Mouse (Mus musculus) midbrain, embryonic 15.5 days (tissue): Measurements from ENCODE around the gene Tmem236. TPM values are rescaled to one million over a fixed set of nuclear protein-coding genes. Genes with fewer than 3 reads are reported as not detected.

Experiments used
- ATAC-seq: fragments of 200-750 bp; cut with Nextera tagmentation; replicated peaks from 2 replicates; pipeline ENCODE4 v1.8.0; 2017; ENCODE audit warnings: moderate TSS enrichment
- H3K27ac ChIP-seq: fragments of 300-500 bp; sonication (generic); 2 replicates; pipeline ENCODE4 v1.5.1; 2015; ENCODE audit warnings: mild to moderate bottlenecking, inconsistent platforms
- H3K27me3 ChIP-seq: fragments of 300-500 bp; sonication (generic); replicated peaks from 2 replicates; pipeline ENCODE4 v1.6.1; 2015; ENCODE audit warnings: inconsistent platforms
- H3K36me3 ChIP-seq: fragments of 300-500 bp; sonication (generic); replicated peaks from 2 replicates; pipeline ENCODE4 v1.6.1; 2015; ENCODE audit warnings: inconsistent platforms
- H3K4me1 ChIP-seq: fragments of 300-500 bp; sonication (generic); 2 replicates; pipeline ENCODE4 v1.6.1; 2015; ENCODE audit warnings: inconsistent platforms
- H3K4me2 ChIP-seq: fragments of 300-500 bp; sonication (generic); 2 replicates; pipeline ENCODE4 v1.6.1; 2015; ENCODE audit warnings: inconsistent platforms, mild to moderate bottlenecking, moderate library complexity
- H3K4me3 ChIP-seq: fragments of 300-500 bp; sonication (generic); 2 replicates; pipeline ENCODE4 v1.5.1; 2015; ENCODE audit warnings: mild to moderate bottlenecking, inconsistent platforms
- H3K9ac ChIP-seq: fragments of 300-500 bp; sonication (generic); 2 replicates; pipeline ENCODE4 v1.6.1; 2015; ENCODE audit warnings: mild to moderate bottlenecking, inconsistent platforms
- H3K9me3 ChIP-seq: fragments of 300-500 bp; sonication (generic); 2 replicates; pipeline ENCODE4 v1.6.1; 2016; ENCODE audit warnings: inconsistent platforms
- WGBS: fragments of 180-500 bp; shearing (Covaris S2); methylation state at CpG from one replicate; pipeline ENCODE4 v1.1.7; 2015; ENCODE audit warnings: mixed read lengths; 5-methylcytosine and 5-hydroxymethylcytosine counted together
- polyA plus RNA-seq: library from polyadenylated mRNA; unstranded; fragments of >200 nt; fragmentation: Nextera tagmentation; extraction: Ambion mirVana; gene quantifications from 2 replicates; pipeline ENCODE4 v1.2.1, GENCODE M21; 2015

Tmem236 gene
- 0.06 and 0.12 TPM in 2 replicates for polyA plus RNA-seq

GRCm38 (mm10) chr2:14174334-14174733, at the start of gene Tmem236:
Tmem236 (plus strand) TSS chr2:14174523.
- 69% methylated on average over 3 of the region's 3 CpGs for WGBS
- Histone ChIP-seq H3K27ac (no peak within 1 kb of the TSS), H3K9me3 (no peaks in the 10 kb centered on the region), H3K4me3 (no peak within 1 kb of the TSS), H3K36me3 (no peaks in the 10 kb centered on the region), H3K4me1 (no peaks in the 10 kb centered on the region), H3K4me2 (no peak within 1 kb of the TSS), H3K9ac (no peak within 1 kb of the TSS), H3K27me3 (no peaks in the 10 kb centered on the region)
- no peak for ATAC-seq

GRCm38 (mm10) chr2:14126387-14126786, 47.9 kb upstream of the Tmem236 start:
- Histone ChIP-seq H3K9me3 (no peaks in the 10 kb centered on the region), H3K4me3 (no peak overlapping the region), H3K4me1 (no peaks in the 10 kb centered on the region), H3K36me3 (peaks cover 19% of the 10 kb centered on the region; the same call in 1 of the 2 replicates), H3K9ac (no peak overlapping the region), H3K27me3 (no peaks in the 10 kb centered on the region), H3K27ac (no peak overlapping the region), H3K4me2 (no peak overlapping the region)
- WGBS: 92% methylated on average over 6 of the region's 6 CpGs
- ATAC-seq: no peak

GRCm38 (mm10) chr2:14127629-14128028, 46.7 kb upstream of the Tmem236 start:
- no peak overlapping the region for H3K4me2 ChIP-seq
- no peak for ATAC-seq
- H3K9ac ChIP-seq: no peak overlapping the region
- no peaks in the 10 kb centered on the region for H3K27me3 ChIP-seq
- H3K27ac ChIP-seq: no peak overlapping the region
- H3K36me3 ChIP-seq: peaks cover 19% of the 10 kb centered on the region; the same call in 1 of the 2 replicates
- no peaks in the 10 kb centered on the region for H3K9me3 ChIP-seq
- no peak overlapping the region for H3K4me3 ChIP-seq
- 33% methylated on average over 3 of the region's 3 CpGs for WGBS
- H3K4me1 ChIP-seq: no peaks in the 10 kb centered on the region

- no peak overlapping the region for H3K4me2 ChIP-seq
- no peak overlapping the region for H3K9ac ChIP-seq
- no peaks in the 10 kb centered on the region for H3K9me3 ChIP-seq
- 91% methylated on average over 12 of the region's 12 CpGs for WGBS
- no peak overlapping the region for H3K27ac ChIP-seq
- ATAC-seq: no peak
- no peaks in the 10 kb centered on the region for H3K27me3 ChIP-seq
- peaks cover 15% of the 10 kb centered on the region; the same call in 1 of the 2 replicates for H3K36me3 ChIP-seq
- H3K4me1 ChIP-seq: no peaks in the 10 kb centered on the region
- H3K4me3 ChIP-seq: no peak overlapping the region
Measured at GRCm38 (mm10) chr2:14130641-14131339, 43.5 kb upstream of the Tmem236 start.

- Histone ChIP-seq H3K4me1 (no peaks in the 10 kb centered on the region), H3K4me2 (no peak overlapping the region), H3K4me3 (no peak overlapping the region), H3K9me3 (no peaks in the 10 kb centered on the region), H3K27ac (no peak overlapping the region), H3K27me3 (no peaks in the 10 kb centered on the region), H3K36me3 (peaks cover 15% of the 10 kb centered on the region; the same call in 1 of the 2 replicates), H3K9ac (no peak overlapping the region)
- 98% methylated on average over 4 of the region's 4 CpGs for WGBS
- no peak for ATAC-seq
Measured at GRCm38 (mm10) chr2:14132468-14133326, 41.6 kb upstream of the Tmem236 start.

- no peak for ATAC-seq
- H3K36me3 ChIP-seq: peaks cover 3% of the 10 kb centered on the region; the same call in 1 of the 2 replicates
- no peak overlapping the region for H3K4me3 ChIP-seq
- no peaks in the 10 kb centered on the region for H3K27me3 ChIP-seq
- H3K9ac ChIP-seq: no peak overlapping the region
- no peak overlapping the region for H3K27ac ChIP-seq
- no peak overlapping the region for H3K4me2 ChIP-seq
- H3K4me1 ChIP-seq: no peaks in the 10 kb centered on the region
- WGBS: 63% methylated on average over 3 of the region's 3 CpGs
- no peaks in the 10 kb centered on the region for H3K9me3 ChIP-seq
Measured at GRCm38 (mm10) chr2:14136906-14137305, 37.4 kb upstream of the Tmem236 start.

- H3K27ac ChIP-seq: no peak overlapping the region
- H3K4me2 ChIP-seq: no peak overlapping the region
- H3K4me1 ChIP-seq: no peaks in the 10 kb centered on the region
- 82% methylated on average over 6 of the region's 6 CpGs for WGBS
- no peak overlapping the region for H3K9ac ChIP-seq
- H3K27me3 ChIP-seq: no peaks in the 10 kb centered on the region
- H3K36me3 ChIP-seq: peaks cover 5% of the 10 kb centered on the region; the same call in 1 of the 2 replicates
- ATAC-seq: no peak
- H3K9me3 ChIP-seq: no peaks in the 10 kb centered on the region
- no peak overlapping the region for H3K4me3 ChIP-seq
Measured at GRCm38 (mm10) chr2:14139590-14139989, 34.7 kb upstream of the Tmem236 start.

GRCm38 (mm10) chr2:14140044-14140443, 34.3 kb upstream of the Tmem236 start:
- Histone ChIP-seq H3K36me3 (peaks cover 8% of the 10 kb centered on the region; the same call in 1 of the 2 replicates), H3K9ac (no peak overlapping the region), H3K27ac (no peak overlapping the region), H3K4me2 (no peak overlapping the region), H3K27me3 (no peaks in the 10 kb centered on the region), H3K9me3 (no peaks in the 10 kb centered on the region), H3K4me3 (no peak overlapping the region), H3K4me1 (no peaks in the 10 kb centered on the region)
- no peak for ATAC-seq
- 38% methylated on average over 2 of the region's 2 CpGs for WGBS

- no peak overlapping the region for H3K4me2 ChIP-seq
- H3K4me3 ChIP-seq: no peak overlapping the region
- no peaks in the 10 kb centered on the region for H3K27me3 ChIP-seq
- no peak overlapping the region for H3K27ac ChIP-seq
- ATAC-seq: no peak
- H3K9me3 ChIP-seq: no peaks in the 10 kb centered on the region
- H3K36me3 ChIP-seq: peaks cover 9% of the 10 kb centered on the region; the same call in 1 of the 2 replicates
- no peak overlapping the region for H3K9ac ChIP-seq
- WGBS: 84% methylated on average over 3 of the region's 3 CpGs
- H3K4me1 ChIP-seq: no peaks in the 10 kb centered on the region
Measured at GRCm38 (mm10) chr2:14145311-14145710, 29.0 kb upstream of the Tmem236 start.

- Histone ChIP-seq H3K4me1 (no peaks in the 10 kb centered on the region), H3K4me3 (no peak overlapping the region), H3K27me3 (no peaks in the 10 kb centered on the region), H3K4me2 (no peak overlapping the region), H3K36me3 (peaks cover 9% of the 10 kb centered on the region; the same call in 1 of the 2 replicates), H3K9ac (no peak overlapping the region), H3K27ac (no peak overlapping the region), H3K9me3 (no peaks in the 10 kb centered on the region)
- ATAC-seq: no peak
- WGBS: 89% methylated on average over 2 of the region's 2 CpGs
Measured at GRCm38 (mm10) chr2:14146913-14147312, 27.4 kb upstream of the Tmem236 start.

GRCm38 (mm10) chr2:14150829-14151228, 23.5 kb upstream of the Tmem236 start:
- 93% methylated on average over 2 of the region's 2 CpGs for WGBS
- H3K9me3 ChIP-seq: no peaks in the 10 kb centered on the region

GRCm38 (mm10) chr2:14151854-14152253, 22.5 kb upstream of the Tmem236 start:
- Histone ChIP-seq H3K9me3 (no peaks in the 10 kb centered on the region), H3K4me2 (no peak overlapping the region), H3K4me1 (no peaks in the 10 kb centered on the region), H3K4me3 (no peak overlapping the region), H3K9ac (no peak overlapping the region), H3K36me3 (no peaks in the 10 kb centered on the region; the same call in 1 of the 2 replicates), H3K27ac (no peak overlapping the region), H3K27me3 (no peaks in the 10 kb centered on the region)
- no peak for ATAC-seq
- 90% methylated on average over 6 of the region's 6 CpGs for WGBS

More at GRCm38 (mm10) chr2:14150829-14151228, 23.5 kb upstream of the Tmem236 start:
- peaks cover 3% of the 10 kb centered on the region; the same call in 1 of the 2 replicates for H3K36me3 ChIP-seq
- H3K27ac ChIP-seq: no peak overlapping the region
- no peaks in the 10 kb centered on the region for H3K27me3 ChIP-seq
- ATAC-seq: no peak
- no peak overlapping the region for H3K4me3 ChIP-seq
- no peak overlapping the region for H3K9ac ChIP-seq
- H3K4me1 ChIP-seq: no peaks in the 10 kb centered on the region
- H3K4me2 ChIP-seq: no peak overlapping the region
